Mouse (Mus musculus): ENCODE data around the gene Zfp541.

DNA sequence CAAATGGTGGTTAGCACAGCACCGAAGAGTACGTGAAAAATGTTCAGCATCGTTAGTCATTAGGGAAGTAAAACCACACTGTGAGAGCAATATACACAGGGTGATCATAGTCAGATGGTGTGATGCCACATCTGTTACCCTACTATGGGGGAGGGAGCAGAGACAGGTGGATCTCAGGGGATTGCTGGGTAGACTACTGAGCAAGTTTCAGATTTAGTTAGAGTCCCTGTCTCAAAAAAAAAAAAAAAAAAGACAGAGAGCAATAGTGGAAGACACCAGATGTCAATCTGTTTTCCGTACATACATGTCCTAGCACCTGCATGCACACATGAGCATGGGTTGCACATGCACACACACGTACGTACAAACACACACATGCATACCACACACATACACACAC lies 5.9 kb upstream of the Zfp541 start:
- TF ChIP-seq CTCF (IDR thresholded peaks at IDR 0.05; ENCODE audit: control insufficient read depth, insufficient read depth, low read length) = no peak
- TF ChIP-seq POLR2A (IDR thresholded peaks at IDR 0.05; ENCODE audit: borderline replicate concordance, control insufficient read depth, low read depth, low read length) = no peak
